In genomic region chr11:57475119-57475518, GRCm38 (mm10) we compare ENCODE assay signal across 8 mouse cellular contexts. TPM values are rescaled to one million over a fixed set of nuclear protein-coding genes. Genes with fewer than 3 reads are reported as not detected.
DNase-seq lines count a peak whose midpoint lies in the region; TF ChIP-seq lines count a peak whose summit lies in the region.

No protein-coding gene starts in this region.

- no peak overlapping the region for H3K4me3 ChIP-seq in thymus, adult 2 months (ENCODE audit: control insufficient read depth, insufficient read depth, low read length)

- no peak for TF ChIP-seq CTCF in thymus, adult 2 months (IDR thresholded peaks at IDR 0.05; ENCODE audit: borderline replicate concordance, control insufficient read depth, extremely low read depth, insufficient read depth, low read length, poor library complexity)

- H3K27me3 ChIP-seq in thymus, adult 2 months (ENCODE audit: control insufficient read depth, insufficient read depth, low read length) = no peaks in the 10 kb centered on the region

- 46% methylated on average over 6 of the region's 6 CpGs for WGBS in thymus, adult 2 months

- DNase-seq in heart, adult 18-20 months = peak; percentile 18 to 55
- DNase-seq in heart, adult 11 months = no peak
- DNase-seq in thymus, adult 2 months = peak; percentile 51
- no peak for DNase-seq in thymus, adult 18-20 months
- DNase-seq in c-Kit-positive CD71-positive TER-119-positive erythroid progenitor cells, embryonic 14.5 days (ENCODE audit: low spot score) = peak; percentile 23
- peak; percentile 75 for DNase-seq in kidney, postnatal 4 days
- DNase-seq in lung, postnatal 36 days = peak; percentile 70
- DNase-seq in thymus, postnatal 4 days = peak; percentile 70

- H3K36me3 ChIP-seq in thymus, adult 2 months (ENCODE audit: control insufficient read depth, insufficient read depth, low read length) = no peaks in the 10 kb centered on the region

- no peak overlapping the region for H3K27ac ChIP-seq in thymus, adult 2 months (ENCODE audit: control insufficient read depth, insufficient read depth, low read length)

- no peak for TF ChIP-seq POLR2A in thymus, adult 2 months (IDR thresholded peaks at IDR 0.05; ENCODE audit: control insufficient read depth, extremely low read depth, insufficient read depth, low read length, poor library complexity)

- H3K4me1 ChIP-seq in thymus, adult 2 months (replicated peaks; ENCODE audit: control insufficient read depth, insufficient read depth, low read length) = no peaks in the 10 kb centered on the region

RNA-seq across cellular contexts. Expression of gene Fam114a2, which starts 43.3 kb away (rescaled TPM):
- total RNA-seq in heart, adult 18-20 months (2021) = 10 to 100 TPM; 40.2 to 40.9 TPM
- polyA plus RNA-seq in thymus, adult 2 months (2012; rRNA removed) = 33.4 and 40.2 TPM in 2 replicates

RNA-seq across cellular contexts. Expression of gene Mfap3, which starts 43.3 kb away (rescaled TPM):
- 10 to 100 TPM; 10.4 to 12.6 TPM for total RNA-seq in heart, adult 18-20 months (2021)
- polyA plus RNA-seq in thymus, adult 2 months (2012; rRNA removed) = 18.9 and 20.6 TPM in 2 replicates

Comparison
In these comparisons a context has a peak if more than half of its experiments do, and no peak if none do; other contexts are left out.
1. DNase-seq: peak in heart, adult 18-20 months (2 of 2), thymus, adult 2 months (single experiment), c-Kit-positive CD71-positive TER-119-positive erythroid progenitor cells, embryonic 14.5 days (single experiment), kidney, postnatal 4 days (2 of 2), lung, postnatal 36 days (single experiment) and thymus, postnatal 4 days (single experiment); none in heart, adult 11 months (single experiment) and thymus, adult 18-20 months (0 of 2).